Mouse (Mus musculus) ES-E14 (cell line): ENCODE data around the gene Epb41l2.

Experiments used
- CHD2 ChIP-seq: IDR thresholded peaks from 2 replicates; pipeline ENCODE4 v1.6.1; 2014; ENCODE audit warnings: mild to moderate bottlenecking, low read depth, low read length, inconsistent platforms
- HCFC1 ChIP-seq: IDR thresholded peaks from 2 replicates; pipeline ENCODE4 v1.6.1; 2012; ENCODE audit warnings: low read length, inconsistent platforms, borderline replicate concordance; ENCODE audit not compliant: insufficient read depth
- ZC3H11A ChIP-seq: IDR thresholded peaks from 2 replicates; pipeline ENCODE4 v1.6.1; 2012; ENCODE audit warnings: low read depth, mild to moderate bottlenecking, inconsistent platforms, low read length, borderline replicate concordance

DNA sequence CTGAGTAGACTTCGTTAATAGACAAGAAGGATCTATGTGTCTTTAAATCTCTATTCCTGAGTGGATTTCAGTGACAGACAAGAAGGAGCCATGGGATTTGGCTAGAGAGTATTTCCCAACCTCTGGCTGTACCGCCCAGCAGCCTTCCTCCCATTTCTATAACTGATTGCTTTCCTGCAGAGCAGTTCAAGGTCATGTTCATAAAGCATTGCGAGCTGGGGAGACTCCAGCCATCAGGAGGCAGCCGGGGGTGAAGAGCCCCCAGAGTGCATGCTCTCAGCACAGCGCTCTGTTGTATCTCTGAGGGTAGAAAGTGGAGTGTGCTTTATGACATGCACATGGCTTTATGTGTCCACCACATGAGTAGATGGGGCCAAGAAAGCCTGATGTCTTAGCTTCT is 123.2 kb downstream of the Epb41l2 start:
- no peak for TF ChIP-seq HCFC1
- no peak for TF ChIP-seq ZC3H11A
- TF ChIP-seq CHD2 = no peak
